Mouse (Mus musculus): ENCODE measurements around the gene Msrb2. TPM values are rescaled to one million over a fixed set of nuclear protein-coding genes. Genes with fewer than 3 reads are reported as not detected.

Msrb2 gene
- polyA plus RNA-seq, 1 experiment from 2014 or later, result 27.7 TPM

GRCm38 (mm10) chr2:19362880-19363279 lies 8.4 kb upstream of the Msrb2 start:
- Histone ChIP-seq H3K27me3 (no peaks in the 10 kb centered on the region), H3K36me3 (no peaks in the 10 kb centered on the region), H3K9me3 (no peaks in the 10 kb centered on the region), H3K9ac (no peak overlapping the region), H3K4me2 (replicated peaks) (no peak overlapping the region), H3K4me1 (no peaks in the 10 kb centered on the region), H3K27ac (no peak overlapping the region), H3K4me3 (no peak overlapping the region)
- 38% methylated on average over 1 of the region's 1 CpGs for WGBS
- no peak for ATAC-seq (ENCODE audit: insufficient number of reproducible peaks, insufficient read depth, low FRiP score, low TSS enrichment)

GRCm38 (mm10) chr2:19366426-19366825 lies 4.8 kb upstream of the Msrb2 start:
- Histone ChIP-seq H3K4me3 (no peak overlapping the region), H3K9me3 (no peaks in the 10 kb centered on the region), H3K9ac (no peak overlapping the region), H3K4me2 (replicated peaks) (no peak overlapping the region), H3K4me1 (no peaks in the 10 kb centered on the region), H3K27me3 (no peaks in the 10 kb centered on the region), H3K36me3 (no peaks in the 10 kb centered on the region), H3K27ac (no peak overlapping the region)
- WGBS, result 18% methylated on average over 3 of the region's 3 CpGs
- ATAC-seq (ENCODE audit: insufficient number of reproducible peaks, insufficient read depth, low FRiP score, low TSS enrichment), result no peak

- H3K4me2 ChIP-seq (replicated peaks), result no peak overlapping the region
- H3K27ac ChIP-seq, result no peak overlapping the region
- H3K4me1 ChIP-seq, result no peaks in the 10 kb centered on the region
- H3K9me3 ChIP-seq, result no peaks in the 10 kb centered on the region
- H3K27me3 ChIP-seq, result no peaks in the 10 kb centered on the region
- no peak overlapping the region for H3K4me3 ChIP-seq
- 78% methylated on average over 11 of the region's 11 CpGs for WGBS
- no peaks in the 10 kb centered on the region for H3K36me3 ChIP-seq
- H3K9ac ChIP-seq, result no peak overlapping the region
- ATAC-seq (ENCODE audit: insufficient number of reproducible peaks, insufficient read depth, low FRiP score, low TSS enrichment), result no peak
Observed at GRCm38 (mm10) chr2:19367114-19367513, 4.1 kb upstream of the Msrb2 start.

GRCm38 (mm10) chr2:19373695-19374094 lies 2.5 kb downstream of the Msrb2 start:
- 92% methylated on average over 7 of the region's 7 CpGs for WGBS
- no peak for ATAC-seq (ENCODE audit: insufficient number of reproducible peaks, insufficient read depth, low FRiP score, low TSS enrichment)

GRCm38 (mm10) chr2:19380446-19380950 lies 9.3 kb downstream of the Msrb2 start:
- Histone ChIP-seq H3K9me3 (no peaks in the 10 kb centered on the region), H3K4me1 (no peaks in the 10 kb centered on the region), H3K27ac (no peak overlapping the region), H3K36me3 (no peaks in the 10 kb centered on the region), H3K4me2 (replicated peaks) (no peak overlapping the region), H3K9ac (no peak overlapping the region), H3K27me3 (no peaks in the 10 kb centered on the region), H3K4me3 (no peak overlapping the region)
- 51% methylated on average over 2 of the region's 2 CpGs for WGBS
- ATAC-seq (ENCODE audit: insufficient number of reproducible peaks, insufficient read depth, low FRiP score, low TSS enrichment), result no peak

More at GRCm38 (mm10) chr2:19373695-19374094, 2.5 kb downstream of the Msrb2 start:
- H3K9me3 ChIP-seq, result no peaks in the 10 kb centered on the region
- no peaks in the 10 kb centered on the region for H3K4me1 ChIP-seq
- H3K27ac ChIP-seq, result no peak overlapping the region
- no peak overlapping the region for H3K9ac ChIP-seq
- H3K27me3 ChIP-seq, result no peaks in the 10 kb centered on the region
- H3K4me3 ChIP-seq, result no peak overlapping the region
- no peaks in the 10 kb centered on the region for H3K36me3 ChIP-seq
- H3K4me2 ChIP-seq (replicated peaks), result no peak overlapping the region

- Histone ChIP-seq H3K36me3 (no peaks in the 10 kb centered on the region), H3K27me3 (no peaks in the 10 kb centered on the region), H3K4me1 (no peaks in the 10 kb centered on the region), H3K4me2 (replicated peaks) (no peak overlapping the region), H3K9ac (no peak overlapping the region), H3K27ac (no peak overlapping the region), H3K9me3 (no peaks in the 10 kb centered on the region), H3K4me3 (no peak overlapping the region)
- 23% methylated on average over 2 of the region's 2 CpGs for WGBS
- ATAC-seq (ENCODE audit: insufficient number of reproducible peaks, insufficient read depth, low FRiP score, low TSS enrichment), result no peak
Observed at GRCm38 (mm10) chr2:19380986-19381385, 9.7 kb downstream of the Msrb2 start.

- WGBS, result 87% methylated on average over 1 of the region's 1 CpGs
Observed at GRCm38 (mm10) chr2:19382206-19382605, 11.0 kb downstream of the Msrb2 start.

GRCm38 (mm10) chr2:19383006-19383405 lies 11.8 kb downstream of the Msrb2 start:
- Histone ChIP-seq H3K4me2 (replicated peaks) (no peak overlapping the region), H3K27me3 (no peaks in the 10 kb centered on the region), H3K36me3 (no peaks in the 10 kb centered on the region), H3K9me3 (no peaks in the 10 kb centered on the region), H3K4me1 (no peaks in the 10 kb centered on the region), H3K27ac (no peak overlapping the region), H3K9ac (no peak overlapping the region), H3K4me3 (no peak overlapping the region)
- 58% methylated on average over 4 of the region's 4 CpGs for WGBS
- no peak for ATAC-seq (ENCODE audit: insufficient number of reproducible peaks, insufficient read depth, low FRiP score, low TSS enrichment)

More at GRCm38 (mm10) chr2:19382206-19382605, 11.0 kb downstream of the Msrb2 start:
- Histone ChIP-seq H3K9me3 (no peaks in the 10 kb centered on the region), H3K36me3 (no peaks in the 10 kb centered on the region), H3K4me3 (no peak overlapping the region), H3K27ac (no peak overlapping the region), H3K9ac (no peak overlapping the region), H3K4me2 (replicated peaks) (no peak overlapping the region), H3K4me1 (no peaks in the 10 kb centered on the region), H3K27me3 (no peaks in the 10 kb centered on the region)
- no peak for ATAC-seq (ENCODE audit: insufficient number of reproducible peaks, insufficient read depth, low FRiP score, low TSS enrichment)

GRCm38 (mm10) chr2:19385772-19386171 lies 14.5 kb downstream of the Msrb2 start:
- Histone ChIP-seq H3K4me1 (no peaks in the 10 kb centered on the region), H3K4me3 (no peak overlapping the region), H3K27me3 (no peaks in the 10 kb centered on the region), H3K9ac (no peak overlapping the region), H3K27ac (no peak overlapping the region), H3K4me2 (replicated peaks) (no peak overlapping the region), H3K9me3 (no peaks in the 10 kb centered on the region), H3K36me3 (no peaks in the 10 kb centered on the region)
- no peak for ATAC-seq (ENCODE audit: insufficient number of reproducible peaks, insufficient read depth, low FRiP score, low TSS enrichment)
- WGBS, result 80% methylated on average over 5 of the region's 5 CpGs

- H3K4me3 ChIP-seq, result no peak overlapping the region
- no peak for ATAC-seq (ENCODE audit: insufficient number of reproducible peaks, insufficient read depth, low FRiP score, low TSS enrichment)
- 87% methylated on average over 12 of the region's 12 CpGs for WGBS
Observed at GRCm38 (mm10) chr2:19388329-19389103, 17.3 kb downstream of the Msrb2 start.

GRCm38 (mm10) chr2:19390411-19391143 lies 19.3 kb downstream of the Msrb2 start:
- 58% methylated on average over 7 of the region's 7 CpGs for WGBS
- H3K4me2 ChIP-seq (replicated peaks), result no peak overlapping the region
- ATAC-seq (ENCODE audit: insufficient number of reproducible peaks, insufficient read depth, low FRiP score, low TSS enrichment), result no peak
- no peak overlapping the region for H3K9ac ChIP-seq
- no peak overlapping the region for H3K27ac ChIP-seq
- H3K36me3 ChIP-seq, result no peaks in the 10 kb centered on the region
- H3K4me1 ChIP-seq, result no peaks in the 10 kb centered on the region
- H3K27me3 ChIP-seq, result no peaks in the 10 kb centered on the region
- H3K9me3 ChIP-seq, result no peaks in the 10 kb centered on the region
- no peak overlapping the region for H3K4me3 ChIP-seq

More at GRCm38 (mm10) chr2:19388329-19389103, 17.3 kb downstream of the Msrb2 start:
- Histone ChIP-seq H3K27me3 (no peaks in the 10 kb centered on the region), H3K9ac (no peak overlapping the region), H3K9me3 (no peaks in the 10 kb centered on the region), H3K4me1 (no peaks in the 10 kb centered on the region), H3K4me2 (replicated peaks) (no peak overlapping the region), H3K36me3 (no peaks in the 10 kb centered on the region), H3K27ac (no peak overlapping the region)

- Histone ChIP-seq H3K4me1 (no peaks in the 10 kb centered on the region), H3K36me3 (no peaks in the 10 kb centered on the region), H3K9ac (no peak overlapping the region), H3K9me3 (no peaks in the 10 kb centered on the region), H3K4me3 (no peak overlapping the region), H3K27ac (no peak overlapping the region), H3K4me2 (replicated peaks) (no peak overlapping the region), H3K27me3 (no peaks in the 10 kb centered on the region)
- no peak for ATAC-seq (ENCODE audit: insufficient number of reproducible peaks, insufficient read depth, low FRiP score, low TSS enrichment)
- 87% methylated on average over 3 of the region's 3 CpGs for WGBS
Observed at GRCm38 (mm10) chr2:19391649-19392048, 20.4 kb downstream of the Msrb2 start.

Data from embryonic facial prominence, embryonic 12.5 days (tissue).